Mouse (Mus musculus): ENCODE measurements at regions not wholly inside any gene's neighbourhood (a gene's known extent, or its start where the extent isn't known, plus 50 kb on each side); places are given as distances from the start of the nearest gene placed in this dataset.

DNA sequence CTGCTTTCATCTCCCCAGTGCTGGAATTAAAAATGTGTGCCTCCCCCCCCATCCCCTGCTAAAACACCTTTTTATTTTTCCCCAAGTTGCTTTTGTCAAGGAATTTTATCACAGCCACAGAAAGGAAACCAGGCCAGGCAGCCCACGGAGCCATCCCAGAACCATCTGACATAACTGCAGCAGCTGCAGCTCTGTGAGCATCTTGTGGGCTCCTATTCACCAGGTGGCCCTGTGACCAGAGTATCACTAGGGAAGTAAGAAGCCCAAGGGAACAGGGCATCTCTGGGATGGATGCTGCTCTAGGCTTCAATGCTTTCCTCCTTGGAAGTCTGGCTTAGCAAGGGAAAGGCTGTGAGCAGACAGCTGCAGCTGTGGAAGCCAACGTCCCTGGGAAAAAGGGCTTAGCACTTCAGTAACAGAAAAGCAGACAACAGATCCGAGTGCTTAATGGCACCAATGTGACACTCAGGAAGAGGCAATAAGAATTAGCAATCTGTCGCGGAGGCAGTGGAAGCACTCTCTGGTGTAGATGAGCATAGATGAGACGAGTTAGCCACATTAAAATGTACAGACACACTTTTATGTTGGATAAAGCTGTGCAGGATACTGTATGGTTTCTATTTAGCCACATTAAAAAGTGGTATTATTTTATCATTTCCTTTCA, 1183.0 kb downstream of the 4930447A16Rik start:
- DNase-seq (ENCODE audit: low spot score in 2 of 2) = peak in 1 of 2 experiments; percentile 22

DNA sequence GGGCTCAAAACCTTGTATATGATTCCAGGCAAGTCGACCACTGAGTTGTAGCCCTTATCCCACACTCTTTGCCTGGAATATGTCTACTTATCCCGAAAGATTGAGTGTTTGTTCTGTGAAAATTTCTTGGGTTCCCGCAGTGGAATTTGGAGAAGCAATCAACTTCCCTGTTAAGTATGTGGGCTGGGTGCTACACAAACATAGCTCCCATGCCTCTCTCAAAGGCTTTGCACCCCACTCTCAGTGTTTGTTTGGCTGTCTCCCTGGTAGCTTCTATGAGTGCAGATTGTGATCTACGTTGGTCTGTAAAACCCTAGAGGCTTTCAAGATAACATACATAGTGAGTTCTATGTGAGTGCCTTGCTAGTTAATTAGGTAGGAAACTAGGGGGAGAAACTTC, 1184.2 kb downstream of the 4930447A16Rik start:
- DNase-seq (ENCODE audit: low spot score in 2 of 2) = no peak

Measured in left cerebral cortex, adult 9 months (tissue).